Mouse (Mus musculus): ENCODE data around the gene Mrpl54. TPM values are rescaled to one million over a fixed set of nuclear protein-coding genes. Genes with fewer than 3 reads are reported as not detected.

Mrpl54 gene
- total and polyA plus RNA-seq, 3 experiments: 137 to 421 (median 157) TPM

DNA sequence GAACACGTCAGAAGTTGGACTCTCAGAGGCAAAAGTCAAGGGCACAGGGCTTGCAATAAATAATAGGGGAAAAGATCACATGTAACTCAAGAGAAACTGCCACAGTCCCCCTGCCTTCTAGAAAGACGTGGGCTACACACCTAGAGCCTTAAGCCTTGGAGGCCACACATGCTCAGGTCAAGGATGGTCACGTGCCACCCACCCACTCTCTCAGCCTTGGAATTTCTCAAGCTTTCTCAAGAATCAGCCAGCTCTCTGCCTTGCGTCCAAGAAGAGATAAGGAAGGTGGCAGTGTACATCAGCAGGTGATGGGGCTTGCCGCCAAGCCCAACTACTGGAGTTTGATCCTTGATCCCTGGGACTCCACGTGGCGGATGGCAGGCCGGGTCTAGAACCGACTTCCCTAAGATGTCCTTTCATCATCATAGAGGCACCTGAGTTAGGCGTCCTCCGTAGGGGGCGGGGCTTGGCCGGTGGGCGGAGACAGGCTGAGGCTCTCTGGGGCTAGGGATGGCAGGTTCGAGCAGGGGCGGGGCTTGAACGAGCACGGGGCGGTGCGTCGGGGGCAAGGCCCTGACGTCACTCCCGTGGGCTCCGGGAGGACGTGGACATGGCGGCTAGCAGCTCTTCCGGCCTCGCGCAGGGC is 34.0 kb downstream of the Mrpl54 start, which contains the start of gene Zfr2:
TSS of gene Zfr2 (plus strand) at position 576 of the 646 bp plus-strand sequence.
- Histone ChIP-seq H3K36me3 (ENCODE audit: control insufficient read depth in 1 of 2, insufficient read depth in 2 of 2, low read length in 2 of 2) (peaks cover 0 to 7% of the 10 kb centered on the region in 2 experiments; a peak in 2 of 4 replicates), H3K4me1 (ENCODE audit: control insufficient read depth in 1 of 2, insufficient read depth in 2 of 2, low read length in 2 of 2) (peaks cover 0 to 12% of the 10 kb centered on the region in 2 experiments; a peak in 2 of 4 replicates), H3K27ac (ENCODE audit: control insufficient read depth, low read depth, low read length) (peak within 1 kb of the TSS; percentile 13; the same call in 1 of the 2 replicates), H3K9ac (ENCODE audit: control insufficient read depth, low read depth, low read length, poor library complexity, severe bottlenecking) (peak within 1 kb of the TSS; percentile 66), H3K4me3 (ENCODE audit: control insufficient read depth in 1 of 2, insufficient read depth in 1 of 2, low read depth in 2 of 2, low read length in 2 of 2) (peak within 1 kb of the TSS; percentile 58 to 79), H3K79me2 (ENCODE audit: control insufficient read depth, insufficient read depth, low read length, poor library complexity) (no peaks in the 10 kb centered on the region), H3K27me3 (ENCODE audit: control insufficient read depth in 1 of 2, insufficient read depth in 2 of 2, low read length in 2 of 2) (peaks cover 6 to 9% of the 10 kb centered on the region in 2 experiments), H3K9me3 (replicated peaks; ENCODE audit: insufficient read depth, low read length) (no peaks in the 10 kb centered on the region)
- peak; percentile 96 for DNase-seq (ENCODE audit: low read depth, low spot score)
- peak; percentile 97 for TF ChIP-seq MYC (IDR thresholded peaks at IDR 0.05; ENCODE audit: low read depth, low read length)
- TF ChIP-seq EP300 (IDR thresholded peaks at IDR 0.05; ENCODE audit: low read depth in 1 of 2, low read length in 2 of 2): no peak
- TF ChIP-seq POLR2A (IDR thresholded peaks at IDR 0.05; ENCODE audit: control insufficient read depth in 1 of 2, insufficient read depth in 1 of 2, low read depth in 1 of 2, low read length in 2 of 2, poor library complexity in 1 of 2): peak; percentile 55 to 76
- TF ChIP-seq MEF2A (IDR thresholded peaks at IDR 0.05; ENCODE audit: extremely low read depth, insufficient replicate concordance, low read depth, low read length, poor library complexity, severe bottlenecking): no peak
- peak; percentile 95 for TF ChIP-seq MAX (IDR thresholded peaks at IDR 0.05; ENCODE audit: low read length)
- TF ChIP-seq NELFE (IDR thresholded peaks at IDR 0.05; ENCODE audit: low read depth, low read length): peak; percentile 61
- TF ChIP-seq TCF12 (IDR thresholded peaks at IDR 0.05; ENCODE audit: low read depth, low read length): no peak
- TF ChIP-seq NRF1 (IDR thresholded peaks at IDR 0.05; ENCODE audit: insufficient read depth, low read depth, low read length, poor library complexity, severe bottlenecking): no peak; the same call in 1 of the 2 replicates
- no peak for TF ChIP-seq RCOR1 (IDR thresholded peaks at IDR 0.05; ENCODE audit: low read depth, low read length)
- no peak for TF ChIP-seq ETS1 (IDR thresholded peaks at IDR 0.05; ENCODE audit: low read depth, low read length)
- TF ChIP-seq ZKSCAN1 (IDR thresholded peaks at IDR 0.05; ENCODE audit: low read depth, low read length): no peak
- TF ChIP-seq E2F4 (IDR thresholded peaks at IDR 0.05; ENCODE audit: borderline replicate concordance, low read depth, low read length): no peak
- no peak for TF ChIP-seq GATA1 (IDR thresholded peaks at IDR 0.05; ENCODE audit: low read depth, low read length)
- TF ChIP-seq JUND (IDR thresholded peaks at IDR 0.05; ENCODE audit: low read depth, low read length): no peak
- TF ChIP-seq MAZ (IDR thresholded peaks at IDR 0.05; ENCODE audit: low read depth, low read length): no peak
- peak; percentile 88 for TF ChIP-seq USF1 (IDR thresholded peaks at IDR 0.05; ENCODE audit: low read depth, low read length)
- peak in 1 of 2 experiments; percentile 66; a peak in 2 of 4 replicates for TF ChIP-seq USF2 (IDR thresholded peaks at IDR 0.05; ENCODE audit: borderline replicate concordance in 1 of 2, insufficient read depth in 1 of 2, low read depth in 1 of 2, low read length in 2 of 2)
- no peak for TF ChIP-seq CHD2 (IDR thresholded peaks at IDR 0.05; ENCODE audit: low read length)
- TF ChIP-seq ZMIZ1 (IDR thresholded peaks at IDR 0.05; ENCODE audit: low read depth, low read length): peak; percentile 59; the same call in 1 of the 2 replicates
- TF ChIP-seq SIN3A (IDR thresholded peaks at IDR 0.05; ENCODE audit: low read length): peak; percentile 79
- no peak for TF ChIP-seq MAFK (IDR thresholded peaks at IDR 0.05; ENCODE audit: borderline replicate concordance, low read depth, low read length)
- TF ChIP-seq TAL1 (IDR thresholded peaks at IDR 0.05; ENCODE audit: low read length): no peak
- TF ChIP-seq BHLHE40 (IDR thresholded peaks at IDR 0.05; ENCODE audit: borderline replicate concordance, low read depth, low read length): peak; percentile 73; the same call in 1 of the 2 replicates
- TF ChIP-seq POLR2AphosphoS2 (IDR thresholded peaks at IDR 0.05; ENCODE audit: low read length): 0 out of 2 replicates have a peak, but pooled peaks have one; percentile 42
- TF ChIP-seq ZC3H11A (IDR thresholded peaks at IDR 0.05; ENCODE audit: low read depth, low read length): no peak
- 0 out of 2 replicates have a peak, but pooled peaks have one; percentile 26 for TF ChIP-seq TBP (IDR thresholded peaks at IDR 0.05; ENCODE audit: low read depth, low read length)
- no peak for TF ChIP-seq GABPA (IDR thresholded peaks at IDR 0.05; ENCODE audit: low read depth, low read length)
- no peak for TF ChIP-seq UBTF (IDR thresholded peaks at IDR 0.05; ENCODE audit: borderline replicate concordance, insufficient read depth, low read depth, low read length)
- no peak for TF ChIP-seq CHD1 (IDR thresholded peaks at IDR 0.05; ENCODE audit: low read depth, low read length)
- no peak for TF ChIP-seq MYB (IDR thresholded peaks at IDR 0.05; ENCODE audit: low read depth, low read length)
- TF ChIP-seq SMC3 (IDR thresholded peaks at IDR 0.05; ENCODE audit: low read depth, low read length): no peak
- no peak for TF ChIP-seq POLR2AphosphoS5 (IDR thresholded peaks at IDR 0.05; ENCODE audit: borderline replicate concordance, low read depth, low read length)
- TF ChIP-seq ELF1 (IDR thresholded peaks at IDR 0.05; ENCODE audit: low read depth, low read length): no peak; the same call in 1 of the 2 replicates
- no peak for TF ChIP-seq CTCF (IDR thresholded peaks at IDR 0.05 in 2 of 3, conservative IDR thresholded peaks at IDR 0.05 in 1 of 3; ENCODE audit: control insufficient read depth in 1 of 3, insufficient read depth in 1 of 3, low read depth in 2 of 3, low read length in 3 of 3, poor library complexity in 1 of 3, severe bottlenecking in 1 of 3)
- TF ChIP-seq KAT2A (conservative IDR thresholded peaks at IDR 0.05; ENCODE audit: low read depth, low read length): no peak
- TF ChIP-seq RAD21 (IDR thresholded peaks at IDR 0.05; ENCODE audit: low read depth, low read length): no peak

Measured in MEL (cell line).